Mouse (Mus musculus): ENCODE measurements around the gene Gm9803.

- TF ChIP-seq CEBPB (IDR thresholded peaks at IDR 0.05; ENCODE audit: low read depth) (no peak), CTCF (IDR thresholded peaks at IDR 0.05; ENCODE audit: control insufficient read depth, insufficient read depth, insufficient read length) (no peak)
Measured at GRCm38 (mm10) chr10:43487441-43488010, 36.4 kb upstream of the Gm9803 start.
